Mouse (Mus musculus): ENCODE measurements around the gene Epb41l2.

Epb41l2 gene

GRCm38 (mm10) chr10:25571319-25572240 is 212.0 kb downstream of the Epb41l2 start:
- DNase-seq (ENCODE audit: low read depth, low spot score) = no peak
